Mouse (Mus musculus) cortical plate, adult 2 months (tissue): Measurements from ENCODE around the gene Kctd19. TPM values are rescaled to one million over a fixed set of nuclear protein-coding genes. Genes with fewer than 3 reads are reported as not detected.

Source experiments
- H3K27ac ChIP-seq: fragments of 200-500 bp; 2 replicates; pipeline ENCODE4 v1.5.1; 2012; ENCODE audit warnings: low read length, control low read depth, inconsistent platforms; ENCODE audit not compliant: insufficient read depth
- H3K4me1 ChIP-seq: fragments of 200-500 bp; 2 replicates; pipeline ENCODE4 v1.6.1; 2011; ENCODE audit warnings: low read length; ENCODE audit not compliant: control insufficient read depth, insufficient read depth
- H3K4me3 ChIP-seq: fragments of 200-500 bp; 2 replicates; pipeline ENCODE4 v1.5.1; 2011; ENCODE audit warnings: mild to moderate bottlenecking, low read length, control low read depth; ENCODE audit not compliant: insufficient read depth
- CTCF ChIP-seq: fragments of 200-500 bp; IDR thresholded peaks from 2 replicates; pipeline ENCODE4 v1.5.1; 2011; ENCODE audit warnings: mild to moderate bottlenecking, control low read depth, low read length; ENCODE audit not compliant: insufficient read depth; ENCODE audit errors: extremely low read depth
- POLR2A ChIP-seq: fragments of 200-500 bp; IDR thresholded peaks from 2 replicates; pipeline ENCODE4 v1.6.1; 2011; ENCODE audit warnings: mild to moderate bottlenecking, low read length, control low read depth; ENCODE audit not compliant: insufficient read depth; ENCODE audit errors: extremely low read depth
- polyA plus RNA-seq: library from polyadenylated mRNA; depleted of rRNA; stranded (reverse); fragments of >200 nt; gene quantifications from 2 replicates; pipeline ENCODE4 v1.2.3, GENCODE M21; 2012; rRNA removed

The Kctd19 gene
- polyA plus RNA-seq, 1 experiment, result not detected

- Histone ChIP-seq H3K27ac (no peak overlapping the region), H3K4me1 (no peaks in the 10 kb centered on the region), H3K4me3 (no peak overlapping the region)
- TF ChIP-seq CTCF (no peak), POLR2A (no peak)
Measured at GRCm38 (mm10) chr8:105341399-105341798, 71.9 kb downstream of the Kctd19 start.

- Histone ChIP-seq H3K4me1 (no peaks in the 10 kb centered on the region), H3K27ac (no peak overlapping the region), H3K4me3 (no peak overlapping the region)
- TF ChIP-seq CTCF (no peak), POLR2A (no peak)
Measured at GRCm38 (mm10) chr8:105339886-105340635, 73.2 kb downstream of the Kctd19 start.

DNA sequence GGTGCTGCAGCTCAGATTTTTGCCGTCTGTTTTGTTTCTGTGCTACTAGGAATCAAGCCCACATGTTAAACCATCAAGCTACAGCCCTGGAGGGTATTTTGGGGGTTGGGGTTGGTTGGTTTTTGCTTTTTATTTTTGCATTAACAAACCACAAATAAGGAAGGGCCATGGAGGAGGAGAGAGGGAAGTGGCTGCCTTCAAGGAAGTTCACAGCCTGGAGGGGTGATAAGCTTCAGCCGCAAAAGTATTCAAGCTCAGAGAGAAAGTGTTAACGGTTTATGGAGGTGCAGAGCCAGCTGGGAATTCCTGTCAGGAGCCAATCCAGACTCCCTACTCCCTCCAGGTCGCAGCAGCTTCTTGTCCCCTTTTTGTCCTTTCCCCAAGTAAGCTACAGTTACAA is 74.3 kb downstream of the Kctd19 start:
- no peak for TF ChIP-seq POLR2A
- Histone ChIP-seq H3K4me3 (no peak overlapping the region), H3K4me1 (no peaks in the 10 kb centered on the region), H3K27ac (no peak overlapping the region)

DNA sequence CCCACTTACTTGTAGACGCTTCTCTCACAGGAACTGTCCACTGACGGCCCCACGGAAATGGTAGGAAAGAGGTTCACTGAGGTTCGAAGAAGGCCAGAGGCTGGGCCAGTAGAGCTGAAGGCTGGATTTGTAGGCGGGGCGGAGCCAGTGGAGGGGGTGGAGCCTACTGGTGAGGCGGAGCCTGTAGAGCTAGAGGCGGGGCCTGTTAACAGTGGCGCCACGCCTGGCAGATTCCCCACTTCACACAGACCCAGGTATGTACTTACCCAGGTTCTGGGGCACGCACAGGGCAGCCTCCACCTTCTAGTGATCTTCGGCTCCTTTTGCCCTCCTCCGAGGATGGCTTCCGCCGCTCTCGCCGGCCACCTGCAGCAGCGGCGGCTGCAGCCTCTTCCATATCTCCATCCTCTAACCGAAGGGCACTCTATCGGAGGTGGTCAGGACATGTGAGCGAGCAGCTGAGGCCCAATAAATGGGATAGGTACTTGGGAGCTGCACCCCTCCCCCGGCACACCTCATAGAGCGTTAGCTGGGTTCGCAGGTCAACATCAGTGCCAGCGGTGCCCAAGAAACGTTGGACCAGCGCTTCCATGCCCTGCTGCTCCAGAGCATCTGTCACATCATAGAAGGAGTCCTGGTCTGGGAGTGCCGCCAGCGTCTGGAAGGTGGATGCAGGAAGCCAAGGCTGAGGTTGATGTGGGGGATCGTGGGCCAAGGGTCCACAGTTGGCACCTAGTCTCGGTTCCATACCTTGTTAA is 76.8 kb downstream of the Kctd19 start:
- Histone ChIP-seq H3K27ac (no peak overlapping the region), H3K4me1 (no peaks in the 10 kb centered on the region), H3K4me3 (no peak overlapping the region)
- TF ChIP-seq CTCF, result no peak

Other genes with a start within 250 kb of the Kctd19 start
- gene Cbfb, start 242.8 kb downstream of the Kctd19 start, polyA plus RNA-seq, result 17.7 and 18.5 TPM in 2 replicates
- 39.4 and 39.5 TPM in 2 replicates for gene D230025D16Rik, start 188.4 kb downstream of the Kctd19 start, polyA plus RNA-seq
- gene B3gnt9, start 158.3 kb downstream of the Kctd19 start, polyA plus RNA-seq, result 5.2 and 5.5 TPM in 2 replicates
- 7.6 and 8.3 TPM in 2 replicates for gene Tradd, start 148.9 kb downstream of the Kctd19 start, polyA plus RNA-seq
- gene Fbxl8, start 148.9 kb downstream of the Kctd19 start, polyA plus RNA-seq, result 2.0 and 2.2 TPM in 2 replicates
- 25.1 and 29.2 TPM in 2 replicates for gene Hsf4, start 143.7 kb downstream of the Kctd19 start, polyA plus RNA-seq
- 14.3 and 15.5 TPM in 2 replicates for gene Nol3, start 137.4 kb downstream of the Kctd19 start, polyA plus RNA-seq
- gene 4931428F04Rik, start 123.6 kb downstream of the Kctd19 start, polyA plus RNA-seq, result 24.3 and 26.3 TPM in 2 replicates
- 1.4 and 1.9 TPM in 2 replicates for gene Exoc3l, start 117.4 kb downstream of the Kctd19 start, polyA plus RNA-seq
- 63.4 and 65.6 TPM in 2 replicates for gene E2f4, start 115.8 kb downstream of the Kctd19 start, polyA plus RNA-seq
- 2.4 and 2.9 TPM in 2 replicates for gene Elmo3, start 107.9 kb downstream of the Kctd19 start, polyA plus RNA-seq
- gene Lrrc29, start 87.2 kb downstream of the Kctd19 start, polyA plus RNA-seq, result 3.7 and 4.3 TPM in 2 replicates
- 71.5 and 78.1 TPM in 2 replicates for gene Tmem208, start 87.1 kb downstream of the Kctd19 start, polyA plus RNA-seq
- gene Fhod1, start 65.5 kb downstream of the Kctd19 start, polyA plus RNA-seq, result 3.4 and 3.5 TPM in 2 replicates
- gene Slc9a5, start 64.7 kb downstream of the Kctd19 start, polyA plus RNA-seq, result 33.7 and 33.8 TPM in 2 replicates
- 3.0 and 3.2 TPM in 2 replicates for gene Plekhg4, start 40.2 kb downstream of the Kctd19 start, polyA plus RNA-seq
- gene Lrrc36, start 69 bp upstream of the Kctd19 start, polyA plus RNA-seq, result 0.64 and 0.94 TPM in 2 replicates
- 77.9 and 93.2 TPM in 2 replicates for gene Tppp3, start 58.0 kb upstream of the Kctd19 start, polyA plus RNA-seq
- 63.6 and 66.2 TPM in 2 replicates for gene Zdhhc1, start 83.4 kb upstream of the Kctd19 start, polyA plus RNA-seq
- gene Hsd11b2, start 105.3 kb upstream of the Kctd19 start, polyA plus RNA-seq, result not detected in 2 replicates
- gene Atp6v0d1, start 152.5 kb upstream of the Kctd19 start, polyA plus RNA-seq, result 359 and 361 TPM in 2 replicates
- 47.3 and 49.1 TPM in 2 replicates for gene Ripor1, start 191.8 kb upstream of the Kctd19 start, polyA plus RNA-seq
- gene Ctcf, start 223.1 kb upstream of the Kctd19 start, polyA plus RNA-seq, result 30.3 and 30.8 TPM in 2 replicates
- gene Agrp, start 223.9 kb upstream of the Kctd19 start, polyA plus RNA-seq, result 0.15 and 0.17 TPM in 2 replicates